Mouse (Mus musculus): ENCODE results near the gene Ermap. TPM values are rescaled to one million over a fixed set of nuclear protein-coding genes. Genes with fewer than 3 reads are reported as not detected.

Gene Ermap
- total and polyA plus RNA-seq, 2 experiments from 2014 or later, result 0.24 to 0.33 TPM

DNA sequence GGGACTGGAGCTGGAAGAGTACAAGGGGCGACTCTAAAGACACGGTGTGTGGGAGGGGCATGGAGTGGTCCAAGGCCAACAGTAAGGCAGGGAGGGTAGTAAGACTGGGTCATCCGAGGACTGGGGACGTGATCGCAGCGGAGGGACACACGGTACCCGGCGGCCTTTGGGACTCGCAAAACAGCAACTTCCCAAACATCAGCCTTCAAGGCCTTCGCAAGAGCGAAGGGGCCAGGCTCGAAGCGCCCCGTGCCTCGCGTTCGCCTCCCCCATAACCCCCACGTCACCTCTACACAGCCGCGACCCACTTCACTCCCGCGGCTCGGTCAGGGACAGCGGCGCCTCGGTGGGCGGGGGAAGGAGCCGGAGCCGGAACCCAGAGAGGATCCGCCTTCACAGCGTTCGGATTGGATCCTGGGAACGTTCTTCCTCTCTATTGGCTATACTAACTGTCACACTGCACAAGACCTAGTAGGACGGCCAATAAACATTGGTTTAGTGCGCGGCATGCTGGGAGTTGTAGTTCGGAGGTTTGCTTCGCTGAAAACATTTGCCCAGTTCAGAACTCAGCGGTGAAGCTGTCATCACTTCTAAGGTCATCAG is 15.9 kb downstream of the Ermap start, which contains the start of gene Zfp691:
TSS of gene Zfp691 (minus strand) at position 345 of the 603 bp plus-strand sequence.
- DNase-seq (peak; percentile 95), ATAC-seq (peak; percentile 100)
- Histone ChIP-seq H3K27me3 (ENCODE audit: insufficient read depth, low read length) (no peaks in the 10 kb centered on the region), H3K4me3 (ENCODE audit: low read depth, low read length) (peak within 1 kb of the TSS; percentile 84), H3K36me3 (ENCODE audit: insufficient read depth) (peaks cover 9% of the 10 kb centered on the region), H3K4me2 (ENCODE audit: low read depth) (peak within 1 kb of the TSS; percentile 63), H3K9me3 (ENCODE audit: low read length) (no peaks in the 10 kb centered on the region), H3K9ac (peak within 1 kb of the TSS; percentile 71), H3K4me1 (ENCODE audit: insufficient read depth) (peaks cover 4% of the 10 kb centered on the region; the same call in 1 of the 2 replicates), H3K27ac (ENCODE audit: low read depth, low read length) (peak within 1 kb of the TSS; percentile 35; the same call in 1 of the 2 replicates)
- no peak for TF ChIP-seq CTCF (IDR thresholded peaks at IDR 0.05; ENCODE audit: low read depth)
- 1% methylated on average over 40 of the region's 40 CpGs for WGBS

DNA sequence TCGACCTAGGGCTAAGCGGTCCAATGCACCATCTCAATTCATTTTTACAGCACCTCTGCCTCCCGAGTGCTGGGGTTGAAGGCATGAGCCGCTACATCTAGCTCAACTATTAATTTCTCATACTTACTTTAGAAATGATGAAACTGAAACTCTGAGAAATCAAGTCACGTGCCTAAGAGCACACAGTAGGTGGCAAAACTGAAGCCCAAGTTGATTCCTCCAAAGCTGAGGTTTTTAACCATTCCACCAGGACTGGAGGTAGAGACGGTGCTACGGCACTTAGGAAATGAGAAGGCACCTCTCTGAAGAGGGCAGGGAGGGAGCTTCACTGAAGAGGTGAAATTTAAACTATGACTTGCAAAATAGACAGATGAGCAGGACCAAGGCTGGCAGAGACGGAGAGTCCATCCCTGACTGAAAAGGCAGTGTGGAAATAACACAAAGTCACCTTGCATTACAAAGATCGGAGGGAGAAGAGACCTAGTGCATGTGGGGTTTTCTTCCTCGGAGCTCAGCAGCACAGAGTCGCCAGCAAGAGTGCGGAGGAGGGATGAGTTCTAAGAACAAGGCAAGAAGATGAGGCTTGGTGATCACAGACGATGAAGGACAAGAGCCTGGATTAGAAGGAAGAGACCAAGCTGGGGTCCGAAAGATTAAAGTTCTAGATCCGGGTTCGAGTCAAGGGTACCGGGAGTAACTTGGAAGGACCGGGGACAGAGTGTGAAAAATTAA is 16.7 kb downstream of the Ermap start:
- no peak for DNase-seq
- Histone ChIP-seq H3K9me3 (ENCODE audit: low read length) (no peaks in the 10 kb centered on the region), H3K4me3 (ENCODE audit: low read depth, low read length) (peak overlapping the region; percentile 84), H3K9ac (peak overlapping the region; percentile 71), H3K4me2 (ENCODE audit: low read depth) (peak overlapping the region; percentile 63), H3K36me3 (ENCODE audit: insufficient read depth) (peaks cover 9% of the 10 kb centered on the region), H3K27ac (ENCODE audit: low read depth, low read length) (no peak overlapping the region), H3K27me3 (ENCODE audit: insufficient read depth, low read length) (no peaks in the 10 kb centered on the region), H3K4me1 (ENCODE audit: insufficient read depth) (peaks cover 4% of the 10 kb centered on the region; the same call in 1 of the 2 replicates)
- 40% methylated on average over 18 of the region's 18 CpGs for WGBS
- ATAC-seq, result no peak
- TF ChIP-seq CTCF (IDR thresholded peaks at IDR 0.05; ENCODE audit: low read depth), result no peak

DNA sequence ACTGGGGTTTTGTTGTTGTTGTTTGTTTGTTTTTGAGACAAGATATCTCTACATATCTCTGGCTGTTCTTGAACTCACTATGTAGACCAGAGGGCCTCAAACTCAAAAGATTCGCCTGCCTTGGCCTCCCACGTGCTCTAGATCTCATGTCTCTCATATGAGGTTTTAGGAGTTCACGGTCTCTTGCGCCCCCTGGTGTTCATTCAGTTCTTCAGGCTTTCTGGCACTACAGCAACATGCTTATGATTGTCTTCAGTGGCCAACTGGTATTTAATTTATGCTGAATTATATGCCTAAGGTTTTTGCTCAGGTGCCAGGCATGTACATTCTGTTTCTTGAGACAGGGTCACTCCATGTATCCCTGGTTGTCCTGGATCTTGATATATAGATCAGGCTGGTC is 22.1 kb downstream of the Ermap start:
- no peak overlapping the region for H3K9ac ChIP-seq
- no peak overlapping the region for H3K27ac ChIP-seq (ENCODE audit: low read depth, low read length)
- TF ChIP-seq CTCF (IDR thresholded peaks at IDR 0.05; ENCODE audit: low read depth), result peak; percentile 89
- H3K36me3 ChIP-seq (ENCODE audit: insufficient read depth), result peaks cover 9% of the 10 kb centered on the region
- H3K4me1 ChIP-seq (ENCODE audit: insufficient read depth), result no peaks in the 10 kb centered on the region
- no peak overlapping the region for H3K4me2 ChIP-seq (ENCODE audit: low read depth)
- WGBS, result 2% methylated on average over 4 of the region's 4 CpGs
- no peaks in the 10 kb centered on the region for H3K27me3 ChIP-seq (ENCODE audit: insufficient read depth, low read length)
- ATAC-seq (peak; percentile 53), DNase-seq (peak; percentile 90)
- no peaks in the 10 kb centered on the region for H3K9me3 ChIP-seq (ENCODE audit: low read length)
- no peak overlapping the region for H3K4me3 ChIP-seq (ENCODE audit: low read depth, low read length)

DNA sequence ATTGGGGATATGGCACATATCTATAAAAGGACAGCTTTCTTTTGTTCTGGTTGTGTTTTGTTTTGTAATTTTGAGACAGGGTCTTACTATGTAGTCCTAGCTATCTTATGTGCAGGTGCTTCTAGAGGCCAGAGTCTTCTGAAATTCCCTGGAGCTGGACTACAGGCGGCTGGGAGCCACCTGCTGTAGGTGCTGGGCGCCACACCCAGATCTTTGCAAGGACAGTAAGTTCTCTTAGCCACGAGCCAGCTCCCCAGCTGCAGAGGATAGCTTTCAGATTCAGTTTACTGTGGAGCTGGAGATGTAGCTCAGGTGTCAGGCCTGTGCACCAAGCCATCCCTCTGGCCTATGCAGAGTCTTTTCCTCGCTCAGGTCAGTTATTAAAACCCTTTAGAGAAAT is 22.7 kb downstream of the Ermap start:
- WGBS, result 86% methylated on average over 4 of the region's 4 CpGs
- DNase-seq (no peak), ATAC-seq (no peak)
- TF ChIP-seq CTCF (IDR thresholded peaks at IDR 0.05; ENCODE audit: low read depth), result no peak
- Histone ChIP-seq H3K9me3 (ENCODE audit: low read length) (no peaks in the 10 kb centered on the region), H3K4me3 (ENCODE audit: low read depth, low read length) (no peak overlapping the region), H3K36me3 (ENCODE audit: insufficient read depth) (peaks cover 9% of the 10 kb centered on the region), H3K9ac (no peak overlapping the region), H3K4me1 (ENCODE audit: insufficient read depth) (no peaks in the 10 kb centered on the region), H3K27me3 (ENCODE audit: insufficient read depth, low read length) (no peaks in the 10 kb centered on the region), H3K4me2 (ENCODE audit: low read depth) (no peak overlapping the region), H3K27ac (ENCODE audit: low read depth, low read length) (no peak overlapping the region)

DNA sequence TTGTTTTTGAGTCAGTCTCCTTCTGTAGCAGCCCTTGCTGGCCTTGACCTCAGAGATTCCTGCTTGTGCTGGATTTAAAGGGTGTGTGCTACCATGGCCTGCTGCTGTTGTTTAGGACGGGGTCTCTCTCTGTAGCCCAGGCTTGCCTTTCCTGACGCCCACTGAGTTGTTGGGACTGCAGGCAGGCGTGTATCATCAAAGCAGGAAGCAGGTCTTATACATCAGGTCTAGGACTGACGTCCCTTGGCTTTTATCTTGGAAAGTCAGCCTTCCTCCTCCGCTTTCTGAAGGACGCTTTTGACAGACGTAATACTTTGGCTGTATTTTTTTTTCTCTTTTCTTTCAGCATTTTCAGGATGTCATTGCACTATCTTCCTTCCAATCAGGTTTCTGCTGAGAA is 23.9 kb downstream of the Ermap start:
- no peak for DNase-seq
- Histone ChIP-seq H3K4me1 (ENCODE audit: insufficient read depth) (no peaks in the 10 kb centered on the region), H3K9me3 (ENCODE audit: low read length) (no peaks in the 10 kb centered on the region), H3K27me3 (ENCODE audit: insufficient read depth, low read length) (no peaks in the 10 kb centered on the region), H3K36me3 (ENCODE audit: insufficient read depth) (peaks cover 9% of the 10 kb centered on the region), H3K27ac (ENCODE audit: low read depth, low read length) (no peak overlapping the region), H3K9ac (no peak overlapping the region), H3K4me3 (ENCODE audit: low read depth, low read length) (no peak overlapping the region), H3K4me2 (ENCODE audit: low read depth) (no peak overlapping the region)
- WGBS, result 78% methylated on average over 7 of the region's 7 CpGs
- no peak for ATAC-seq
- no peak for TF ChIP-seq CTCF (IDR thresholded peaks at IDR 0.05; ENCODE audit: low read depth)

DNA sequence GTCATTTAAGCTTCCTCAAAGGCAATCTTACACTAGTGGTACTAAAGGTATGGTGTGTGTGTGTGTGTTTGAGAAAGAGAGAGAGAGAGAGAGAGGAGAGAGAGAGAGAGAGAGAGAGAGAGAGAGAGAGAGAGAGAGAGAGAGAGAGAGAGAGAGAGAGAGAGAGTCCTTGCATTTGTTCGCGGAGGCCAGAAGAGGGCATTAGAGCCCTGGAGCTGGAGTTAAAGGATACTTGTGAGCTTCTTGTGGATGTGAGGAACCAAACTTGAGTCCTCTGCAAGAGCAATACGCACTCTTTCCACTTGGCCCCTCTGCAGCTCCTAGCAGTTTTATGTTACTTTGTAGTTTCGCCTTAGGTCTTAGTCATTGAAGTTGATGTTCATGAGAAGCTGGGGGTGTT is 26.8 kb downstream of the Ermap start:
- H3K27me3 ChIP-seq (ENCODE audit: insufficient read depth, low read length), result no peaks in the 10 kb centered on the region
- DNase-seq (no peak), ATAC-seq (no peak)
- WGBS, result 90% methylated on average over 4 of the region's 4 CpGs
- H3K9ac ChIP-seq, result no peak overlapping the region
- no peak overlapping the region for H3K4me2 ChIP-seq (ENCODE audit: low read depth)
- no peak overlapping the region for H3K27ac ChIP-seq (ENCODE audit: low read depth, low read length)
- H3K36me3 ChIP-seq (ENCODE audit: insufficient read depth), result no peaks in the 10 kb centered on the region
- no peak overlapping the region for H3K4me3 ChIP-seq (ENCODE audit: low read depth, low read length)
- H3K4me1 ChIP-seq (ENCODE audit: insufficient read depth), result no peaks in the 10 kb centered on the region
- no peaks in the 10 kb centered on the region for H3K9me3 ChIP-seq (ENCODE audit: low read length)
- TF ChIP-seq CTCF (IDR thresholded peaks at IDR 0.05; ENCODE audit: low read depth), result no peak

DNA sequence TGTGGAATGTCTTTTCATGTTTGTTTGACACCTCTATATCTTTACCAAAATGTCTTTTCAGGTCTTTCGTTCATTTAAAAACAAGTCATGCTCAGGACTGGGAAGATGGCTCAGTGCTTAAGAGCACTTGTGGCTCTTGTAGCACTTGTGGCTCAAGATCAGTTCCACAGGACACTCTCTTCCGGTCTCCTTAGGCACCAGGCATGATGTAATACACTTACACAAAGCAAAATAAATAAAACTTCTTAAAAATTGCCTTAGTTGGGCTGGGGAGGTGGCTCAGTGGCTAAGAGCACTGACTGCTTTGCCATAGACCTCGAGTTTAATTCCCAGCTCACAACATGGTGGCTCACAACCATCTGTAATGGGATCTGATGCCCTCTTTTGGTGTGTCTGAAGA is 28.5 kb downstream of the Ermap start:
- ATAC-seq (no peak), DNase-seq (no peak)
- Histone ChIP-seq H3K4me1 (ENCODE audit: insufficient read depth) (no peaks in the 10 kb centered on the region), H3K9ac (no peak overlapping the region), H3K4me2 (ENCODE audit: low read depth) (no peak overlapping the region), H3K27me3 (ENCODE audit: insufficient read depth, low read length) (no peaks in the 10 kb centered on the region), H3K27ac (ENCODE audit: low read depth, low read length) (no peak overlapping the region), H3K9me3 (ENCODE audit: low read length) (no peaks in the 10 kb centered on the region), H3K4me3 (ENCODE audit: low read depth, low read length) (no peak overlapping the region), H3K36me3 (ENCODE audit: insufficient read depth) (no peaks in the 10 kb centered on the region)
- 77% methylated on average over 3 of the region's 3 CpGs for WGBS
- no peak for TF ChIP-seq CTCF (IDR thresholded peaks at IDR 0.05; ENCODE audit: low read depth)
